Mouse (Mus musculus) heart, embryonic 15.5 days (tissue): ENCODE data around the gene Olfr599. TPM values are rescaled to one million over a fixed set of nuclear protein-coding genes. Genes with fewer than 3 reads are reported as not detected.
"Not testable (repeated sequence)": the region's sequence is repeated elsewhere in the genome, so short reads cannot be mapped to it uniquely, and the experiment has no call there.

ENCODE experiments used
- ATAC-seq: fragments of 200-750 bp; cut with Nextera tagmentation; replicated peaks from 2 replicates; pipeline ENCODE4 v1.8.0; 2017; ENCODE audit warnings: low read depth, moderate TSS enrichment; ENCODE audit not compliant: insufficient number of reproducible peaks, insufficient read depth, low FRiP score
- H3K27ac ChIP-seq: fragments of 300-500 bp; sonication (generic); 2 replicates; pipeline ENCODE4 v1.5.1; 2015; ENCODE audit warnings: mild to moderate bottlenecking, inconsistent platforms
- H3K27me3 ChIP-seq: fragments of 300-500 bp; sonication (generic); 2 replicates; pipeline ENCODE4 v1.6.1; 2015; ENCODE audit warnings: inconsistent platforms
- H3K36me3 ChIP-seq: fragments of 300-500 bp; sonication (generic); 2 replicates; pipeline ENCODE4 v1.6.1; 2015; ENCODE audit warnings: mild to moderate bottlenecking, inconsistent platforms
- H3K4me1 ChIP-seq: fragments of 300-500 bp; sonication (generic); replicated peaks from 2 replicates; pipeline ENCODE4 v1.6.1; 2015; ENCODE audit warnings: inconsistent platforms
- H3K4me2 ChIP-seq: fragments of 300-500 bp; sonication (generic); 2 replicates; pipeline ENCODE4 v1.6.1; 2015; ENCODE audit warnings: inconsistent platforms, mild to moderate bottlenecking, moderate library complexity
- H3K4me3 ChIP-seq: fragments of 300-500 bp; sonication (generic); 2 replicates; pipeline ENCODE4 v1.5.1; 2015; ENCODE audit warnings: mild to moderate bottlenecking, inconsistent platforms
- H3K9ac ChIP-seq: fragments of 300-500 bp; sonication (generic); 2 replicates; pipeline ENCODE4 v1.6.1; 2015; ENCODE audit warnings: mild to moderate bottlenecking, inconsistent platforms
- H3K9me3 ChIP-seq: fragments of 300-500 bp; sonication (generic); replicated peaks from 2 replicates; pipeline ENCODE4 v1.6.1; 2016; ENCODE audit warnings: inconsistent platforms
- WGBS: fragments of 180-500 bp; shearing (Covaris S2); methylation state at CpG from one replicate; pipeline ENCODE4 v1.1.7; 2015; ENCODE audit warnings: mixed read lengths; 5-methylcytosine and 5-hydroxymethylcytosine counted together
- polyA plus RNA-seq: library from polyadenylated mRNA; unstranded; fragments of >200 nt; fragmentation: Nextera tagmentation; extraction: Ambion mirVana; gene quantifications from 2 replicates; pipeline ENCODE4 v1.2.1, GENCODE M21; 2015

Olfr599 gene
- not detected in 2 replicates for polyA plus RNA-seq

GRCm38 (mm10) chr7:103335617-103336016 is at the start of gene Olfr599:
TSS of gene Olfr599 (plus strand) at chr7:103335917.
- no peak for ATAC-seq
- H3K4me2 ChIP-seq, result no peak within 1 kb of the TSS
- H3K4me1 ChIP-seq, result no peaks in the 10 kb centered on the region
- no peaks in the 10 kb centered on the region for H3K36me3 ChIP-seq
- no peaks in the 10 kb centered on the region for H3K27me3 ChIP-seq
- H3K4me3 ChIP-seq, result no peak within 1 kb of the TSS
- H3K9ac ChIP-seq, result no peak within 1 kb of the TSS
- H3K9me3 ChIP-seq, result no peaks in the 10 kb centered on the region
- H3K27ac ChIP-seq, result no peak within 1 kb of the TSS
- 66% methylated on average over 1 of the region's 1 CpGs for WGBS

- H3K27ac ChIP-seq, ATAC-seq, H3K9me3 ChIP-seq, H3K4me1 ChIP-seq, H3K9ac ChIP-seq, H3K36me3 ChIP-seq, H3K4me2 ChIP-seq, H3K27me3 ChIP-seq, H3K4me3 ChIP-seq: not testable (repeated sequence)
- WGBS, result 81% methylated on average over 2 of the region's 2 CpGs
These were observed 30.4 kb upstream of the Olfr599 start, which contains the start of gene Olfr596 for GRCm38 (mm10) chr7:103305348-103305747. TSS of gene Olfr596 (plus strand) at chr7:103305648.

GRCm38 (mm10) chr7:103316015-103316414 is 19.7 kb upstream of the Olfr599 start, which contains the start of gene Olfr597:
TSS of gene Olfr597 (plus strand) at chr7:103316315.
- 85% methylated on average over 2 of the region's 2 CpGs for WGBS
- H3K27ac ChIP-seq, H3K9ac ChIP-seq, H3K4me3 ChIP-seq, H3K4me1 ChIP-seq, H3K27me3 ChIP-seq, H3K9me3 ChIP-seq, H3K4me2 ChIP-seq, H3K36me3 ChIP-seq, ATAC-seq: not testable (repeated sequence)

GRCm38 (mm10) chr7:103323268-103323667 is 12.4 kb upstream of the Olfr599 start, which contains the start of gene Olfr598:
TSS of gene Olfr598 (plus strand) at chr7:103323568.
- Histone ChIP-seq H3K4me2 (no peak within 1 kb of the TSS), H3K4me1 (no peaks in the 10 kb centered on the region), H3K9me3 (no peaks in the 10 kb centered on the region), H3K27ac (no peak within 1 kb of the TSS), H3K4me3 (no peak within 1 kb of the TSS), H3K36me3 (no peaks in the 10 kb centered on the region), H3K9ac (no peak within 1 kb of the TSS), H3K27me3 (no peaks in the 10 kb centered on the region)
- ATAC-seq, result no peak

- no peak within 1 kb of the TSS for H3K4me3 ChIP-seq
- H3K9me3 ChIP-seq, result no peaks in the 10 kb centered on the region
- no peaks in the 10 kb centered on the region for H3K27me3 ChIP-seq
- H3K36me3 ChIP-seq, result no peaks in the 10 kb centered on the region
- H3K4me1 ChIP-seq, result no peaks in the 10 kb centered on the region
- H3K4me2 ChIP-seq, result no peak within 1 kb of the TSS
- no peak within 1 kb of the TSS for H3K27ac ChIP-seq
- H3K9ac ChIP-seq, result no peak within 1 kb of the TSS
- ATAC-seq, result no peak
These were observed 13.9 kb downstream of the Olfr599 start, which contains the start of gene Olfr600 for GRCm38 (mm10) chr7:103349569-103349968. TSS of gene Olfr600 (minus strand) at chr7:103349669.

- Histone ChIP-seq H3K27ac (no peak within 1 kb of the TSS), H3K36me3 (no peaks in the 10 kb centered on the region), H3K9ac (no peak within 1 kb of the TSS), H3K4me1 (no peaks in the 10 kb centered on the region), H3K4me2 (no peak within 1 kb of the TSS), H3K4me3 (no peak within 1 kb of the TSS), H3K27me3 (no peaks in the 10 kb centered on the region), H3K9me3 (no peaks in the 10 kb centered on the region)
- no peak for ATAC-seq
- 78% methylated on average over 1 of the region's 1 CpGs for WGBS
These were observed 26.8 kb downstream of the Olfr599 start, which contains the start of gene Olfr601 for GRCm38 (mm10) chr7:103362555-103362954. TSS of gene Olfr601 (minus strand) at chr7:103362655.

GRCm38 (mm10) chr7:103386077-103386476 is 50.4 kb downstream of the Olfr599 start, which contains the start of gene Olfr603:
TSS of gene Olfr603 (minus strand) at chr7:103386177.
- no peaks in the 10 kb centered on the region for H3K9me3 ChIP-seq
- H3K4me2 ChIP-seq, result no peak within 1 kb of the TSS
- H3K4me1 ChIP-seq, result no peaks in the 10 kb centered on the region
- no peak for ATAC-seq
- no peak within 1 kb of the TSS for H3K4me3 ChIP-seq
- H3K9ac ChIP-seq, result no peak within 1 kb of the TSS
- H3K27ac ChIP-seq, result no peak within 1 kb of the TSS
- no peaks in the 10 kb centered on the region for H3K27me3 ChIP-seq
- no peaks in the 10 kb centered on the region for H3K36me3 ChIP-seq

Other genes starting within 250 kb of the Olfr599 start
- not detected in 2 replicates for gene Olfr585, start 238.2 kb upstream of the Olfr599 start, polyA plus RNA-seq
- not detected in 2 replicates for gene Olfr586, start 210.3 kb upstream of the Olfr599 start, polyA plus RNA-seq
- not detected in 2 replicates for gene Olfr588-ps1, start 195.0 kb upstream of the Olfr599 start, polyA plus RNA-seq
- gene Olfr589, start 179.6 kb upstream of the Olfr599 start, polyA plus RNA-seq, result not detected in 2 replicates
- not detected in 2 replicates for gene Olfr591, start 157.6 kb upstream of the Olfr599 start, polyA plus RNA-seq
- not detected in 2 replicates for gene Olfr592, start 151.1 kb upstream of the Olfr599 start, polyA plus RNA-seq
- not detected in 2 replicates for gene Olfr593, start 124.1 kb upstream of the Olfr599 start, polyA plus RNA-seq
- not detected in 2 replicates for gene Olfr594, start 118.9 kb upstream of the Olfr599 start, polyA plus RNA-seq
- gene Usp17ld, start 83.4 kb upstream of the Olfr599 start, polyA plus RNA-seq, result not detected in 2 replicates
- gene Olfr596, start 30.3 kb upstream of the Olfr599 start, polyA plus RNA-seq, result not detected in 2 replicates
- gene Olfr597, start 19.6 kb upstream of the Olfr599 start, polyA plus RNA-seq, result not detected in 2 replicates
- gene Olfr598, start 12.3 kb upstream of the Olfr599 start, polyA plus RNA-seq, result not detected in 2 replicates
- not detected in 2 replicates for gene Olfr600, start 13.8 kb downstream of the Olfr599 start, polyA plus RNA-seq
- not detected in 2 replicates for gene Olfr601, start 26.7 kb downstream of the Olfr599 start, polyA plus RNA-seq
- not detected in 2 replicates for gene Olfr603, start 50.3 kb downstream of the Olfr599 start, polyA plus RNA-seq
- gene Usp17lc, start 79.2 kb downstream of the Olfr599 start, polyA plus RNA-seq, result not detected in 2 replicates
- gene Olfr605, start 109.5 kb downstream of the Olfr599 start, polyA plus RNA-seq, result not detected in 2 replicates
- not detected in 2 replicates for gene Olfr606, start 113.1 kb downstream of the Olfr599 start, polyA plus RNA-seq
- gene Olfr607, start 128.2 kb downstream of the Olfr599 start, polyA plus RNA-seq, result 0.31 and 0.47 TPM in 2 replicates
- gene Olfr608, start 134.0 kb downstream of the Olfr599 start, polyA plus RNA-seq, result 0.52 and 0.59 TPM in 2 replicates
- 0.04 and 0.19 TPM in 2 replicates for gene Olfr609, start 162.1 kb downstream of the Olfr599 start, polyA plus RNA-seq
- gene Olfr610, start 176.2 kb downstream of the Olfr599 start, polyA plus RNA-seq, result not detected in 2 replicates
- gene Olfr611, start 184.9 kb downstream of the Olfr599 start, polyA plus RNA-seq, result not detected in 2 replicates
- gene Olfr612, start 206.8 kb downstream of the Olfr599 start, polyA plus RNA-seq, result not detected in 2 replicates
- gene Olfr613, start 212.2 kb downstream of the Olfr599 start, polyA plus RNA-seq, result not detected in 2 replicates
- not detected in 2 replicates for gene Olfr615, start 220.2 kb downstream of the Olfr599 start, polyA plus RNA-seq
- not detected in 2 replicates for gene Olfr616, start 233.2 kb downstream of the Olfr599 start, polyA plus RNA-seq
- not detected in 2 replicates for gene Olfr617, start 237.1 kb downstream of the Olfr599 start, polyA plus RNA-seq